Comparison of ENCODE assay signal across 22 mouse cellular contexts in genomic region chr12:69544994-69545393, GRCm38 (mm10).
"Had no signal": no experiment of that assay in that cellular context is flagged by ENCODE, and none has a peak within 500 bp of the region (broad histone marks: within the 10 kb centered on the region; RNA-seq: fewer than 3 reads in every experiment).

No protein-coding gene starts in this region.

- H3K4me1 ChIP-seq: lung, embryonic 15.5 days; midbrain, embryonic 10.5 days; midbrain, embryonic 13.5 days; stomach, embryonic 15.5 days had no signal

- H3K27ac ChIP-seq: kidney, postnatal 0 days; layer of hippocampus, adult 2 months; left cerebral cortex, adult 2 months; liver, embryonic 14.5 days; lung, embryonic 15.5 days; midbrain, embryonic 10.5 days; midbrain, embryonic 13.5 days; neural tube, embryonic 13.5 days; stomach, embryonic 15.5 days had no signal

- H3K4me3 ChIP-seq: layer of hippocampus, adult 2 months; left cerebral cortex, adult 2 months; lung, embryonic 15.5 days; megakaryocyte, embryonic 14.5 days; midbrain, embryonic 10.5 days; midbrain, embryonic 13.5 days; myocyte; neural tube, embryonic 13.5 days; stomach, embryonic 15.5 days had no signal

- H3K9me3 ChIP-seq: lung, embryonic 15.5 days; midbrain, embryonic 10.5 days; midbrain, embryonic 13.5 days; neural tube, embryonic 13.5 days; stomach, embryonic 15.5 days had no signal

- H3K27me3 ChIP-seq: lung, embryonic 15.5 days; midbrain, embryonic 13.5 days; neural tube, embryonic 13.5 days; stomach, embryonic 15.5 days had no signal

- ATAC-seq: intestine, postnatal 0 days; midbrain, embryonic 13.5 days; midbrain, embryonic 16.5 days had no signal

- H3K9ac ChIP-seq: liver, embryonic 14.5 days; lung, embryonic 15.5 days; midbrain, embryonic 13.5 days; neural tube, embryonic 13.5 days; stomach, embryonic 15.5 days had no signal

- H3K36me3 ChIP-seq: lung, embryonic 15.5 days; midbrain, embryonic 10.5 days; midbrain, embryonic 13.5 days; neural tube, embryonic 13.5 days; stomach, embryonic 15.5 days had no signal

- H3K4me2 ChIP-seq: liver, embryonic 11.5 days; lung, embryonic 15.5 days; midbrain, embryonic 13.5 days; neural tube, embryonic 13.5 days; stomach, embryonic 15.5 days had no signal

- DNase-seq: kidney, adult 2 months; layer of hippocampus, adult 9-11 months; lung, adult 18-20 months; lung, postnatal 10 days; lung, postnatal 36 days; retina, postnatal 1 day; right cerebral cortex, postnatal 25 days; thymus, postnatal 4 days had no signal
